Mouse (Mus musculus): ENCODE data around the gene Ltbp1. TPM values are rescaled to one million over a fixed set of nuclear protein-coding genes. Genes with fewer than 3 reads are reported as not detected.

The Ltbp1 gene
- polyA plus RNA-seq, 1 experiment = 20.3 TPM

DNA sequence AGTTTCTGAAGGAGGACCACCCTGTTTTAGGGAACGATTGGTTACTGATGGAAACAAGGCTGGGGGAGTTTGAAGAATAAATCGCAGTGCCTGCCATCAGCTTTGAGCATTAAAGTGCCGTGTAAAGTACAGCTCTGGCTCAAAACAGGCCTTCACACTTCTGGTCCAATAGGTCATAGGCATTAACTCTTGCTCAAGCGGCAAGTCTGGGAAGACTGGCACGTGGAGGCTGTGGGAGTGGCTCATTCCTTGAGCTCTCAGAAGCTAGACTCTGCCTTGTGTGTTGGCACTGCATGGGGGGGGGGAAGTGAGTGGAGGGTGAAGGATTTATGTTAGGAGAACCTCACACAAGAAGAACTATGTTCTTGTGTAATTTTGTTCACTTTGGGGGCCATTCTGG lies 363.2 kb downstream of the Ltbp1 start:
- H3K27ac ChIP-seq (ENCODE audit: control insufficient read depth, insufficient read depth, low read depth, low read length, poor library complexity) = no peak overlapping the region
- no peak overlapping the region for H3K4me3 ChIP-seq (replicated peaks; ENCODE audit: control insufficient read depth, low read depth, low read length)
- H3K4me1 ChIP-seq (ENCODE audit: control insufficient read depth, insufficient read depth, low read length) = no peaks in the 10 kb centered on the region; the same call in 1 of the 2 replicates
- TF ChIP-seq POLR2A (IDR thresholded peaks at IDR 0.05; ENCODE audit: borderline replicate concordance, control insufficient read depth, low read depth, low read length) (no peak), CTCF (IDR thresholded peaks at IDR 0.05; ENCODE audit: control insufficient read depth, insufficient read depth, low read length) (no peak)
- WGBS = 80% methylated on average over 5 of the region's 5 CpGs

DNA sequence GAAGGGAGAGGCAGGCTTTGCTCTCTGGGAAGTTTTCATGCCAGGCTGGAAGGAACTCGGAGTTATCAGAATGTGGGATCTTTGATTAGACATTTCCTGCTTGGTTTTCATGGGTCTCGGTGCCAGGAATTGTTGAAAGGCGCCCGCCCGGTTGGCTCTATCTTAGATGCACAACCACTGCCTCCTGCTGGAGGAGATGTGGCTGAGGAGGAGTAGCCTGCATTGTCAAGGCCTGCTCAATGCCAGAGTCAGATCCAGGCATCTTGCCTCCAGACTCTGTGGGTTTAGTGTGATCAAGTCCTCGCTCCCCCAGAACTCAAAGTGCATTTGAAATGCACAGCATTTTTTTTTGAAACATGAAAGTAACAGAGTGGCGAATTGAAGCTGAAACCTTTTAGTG lies 364.0 kb downstream of the Ltbp1 start:
- no peak overlapping the region for H3K27ac ChIP-seq (ENCODE audit: control insufficient read depth, insufficient read depth, low read depth, low read length, poor library complexity)
- H3K4me1 ChIP-seq (ENCODE audit: control insufficient read depth, insufficient read depth, low read length) = no peaks in the 10 kb centered on the region; the same call in 1 of the 2 replicates
- WGBS = 23% methylated on average over 7 of the region's 7 CpGs
- H3K4me3 ChIP-seq (replicated peaks; ENCODE audit: control insufficient read depth, low read depth, low read length) = no peak overlapping the region
- TF ChIP-seq POLR2A (IDR thresholded peaks at IDR 0.05; ENCODE audit: borderline replicate concordance, control insufficient read depth, low read depth, low read length) (no peak), CTCF (IDR thresholded peaks at IDR 0.05; ENCODE audit: control insufficient read depth, insufficient read depth, low read length) (peak; percentile 23; the same call in 1 of the 2 replicates)

GRCm38 (mm10) chr17:75370120-75370519 lies 364.8 kb downstream of the Ltbp1 start:
- WGBS = 90% methylated on average over 4 of the region's 4 CpGs
- Histone ChIP-seq H3K4me1 (ENCODE audit: control insufficient read depth, insufficient read depth, low read length) (no peaks in the 10 kb centered on the region; the same call in 1 of the 2 replicates), H3K27ac (ENCODE audit: control insufficient read depth, insufficient read depth, low read depth, low read length, poor library complexity) (no peak overlapping the region), H3K4me3 (replicated peaks; ENCODE audit: control insufficient read depth, low read depth, low read length) (no peak overlapping the region)
- TF ChIP-seq POLR2A (IDR thresholded peaks at IDR 0.05; ENCODE audit: borderline replicate concordance, control insufficient read depth, low read depth, low read length) = no peak
- no peak for TF ChIP-seq CTCF (IDR thresholded peaks at IDR 0.05; ENCODE audit: control insufficient read depth, insufficient read depth, low read length)

DNA sequence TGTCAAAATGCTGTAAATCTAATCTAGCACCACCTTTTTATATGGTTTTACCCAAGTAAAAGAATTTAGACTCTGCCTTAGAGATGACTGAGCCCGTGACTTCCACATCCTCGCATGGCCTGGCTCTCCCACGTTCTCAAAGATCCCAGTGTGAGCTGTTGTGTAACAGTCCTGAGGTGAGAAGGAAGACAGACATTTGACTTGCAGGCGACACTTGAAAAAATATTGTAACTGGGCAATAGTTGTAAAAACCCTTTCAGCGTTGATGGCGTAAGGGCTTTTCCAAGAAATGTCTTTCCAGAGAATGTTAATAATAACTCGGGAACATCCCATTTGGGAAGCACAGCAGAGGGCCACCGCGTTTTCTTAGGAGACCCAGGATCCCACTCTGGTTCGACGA lies 366.3 kb downstream of the Ltbp1 start:
- H3K27ac ChIP-seq (ENCODE audit: control insufficient read depth, insufficient read depth, low read depth, low read length, poor library complexity) = no peak overlapping the region
- H3K4me1 ChIP-seq (ENCODE audit: control insufficient read depth, insufficient read depth, low read length) = no peaks in the 10 kb centered on the region
- no peak overlapping the region for H3K4me3 ChIP-seq (replicated peaks; ENCODE audit: control insufficient read depth, low read depth, low read length)
- 73% methylated on average over 11 of the region's 11 CpGs for WGBS
- TF ChIP-seq POLR2A (IDR thresholded peaks at IDR 0.05; ENCODE audit: borderline replicate concordance, control insufficient read depth, low read depth, low read length) (no peak), CTCF (IDR thresholded peaks at IDR 0.05; ENCODE audit: control insufficient read depth, insufficient read depth, low read length) (no peak)

DNA sequence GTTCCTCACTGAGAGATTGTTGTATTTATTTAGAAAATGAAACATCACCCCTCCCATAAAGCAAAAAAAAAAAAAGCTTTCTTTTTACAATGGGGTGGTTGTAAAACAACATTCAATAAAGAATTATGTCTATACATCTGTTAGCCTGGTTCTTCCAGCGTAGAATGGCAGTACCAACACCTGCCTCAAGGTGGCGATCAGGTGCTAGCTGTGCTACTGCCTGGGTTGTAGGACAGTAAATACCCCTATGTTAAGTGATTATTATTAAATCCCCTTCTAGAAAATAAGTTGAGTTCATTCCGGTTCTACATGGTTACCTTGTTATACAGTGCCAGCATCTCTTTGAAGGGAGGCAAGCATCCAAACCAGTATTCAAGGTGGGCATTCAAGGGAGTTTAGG lies 367.0 kb downstream of the Ltbp1 start:
- no peak overlapping the region for H3K4me3 ChIP-seq (replicated peaks; ENCODE audit: control insufficient read depth, low read depth, low read length)
- no peaks in the 10 kb centered on the region for H3K4me1 ChIP-seq (ENCODE audit: control insufficient read depth, insufficient read depth, low read length)
- 32% methylated on average over 3 of the region's 3 CpGs for WGBS
- H3K27ac ChIP-seq (ENCODE audit: control insufficient read depth, insufficient read depth, low read depth, low read length, poor library complexity) = no peak overlapping the region
- TF ChIP-seq POLR2A (IDR thresholded peaks at IDR 0.05; ENCODE audit: borderline replicate concordance, control insufficient read depth, low read depth, low read length) (no peak), CTCF (IDR thresholded peaks at IDR 0.05; ENCODE audit: control insufficient read depth, insufficient read depth, low read length) (peak; percentile 81)

DNA sequence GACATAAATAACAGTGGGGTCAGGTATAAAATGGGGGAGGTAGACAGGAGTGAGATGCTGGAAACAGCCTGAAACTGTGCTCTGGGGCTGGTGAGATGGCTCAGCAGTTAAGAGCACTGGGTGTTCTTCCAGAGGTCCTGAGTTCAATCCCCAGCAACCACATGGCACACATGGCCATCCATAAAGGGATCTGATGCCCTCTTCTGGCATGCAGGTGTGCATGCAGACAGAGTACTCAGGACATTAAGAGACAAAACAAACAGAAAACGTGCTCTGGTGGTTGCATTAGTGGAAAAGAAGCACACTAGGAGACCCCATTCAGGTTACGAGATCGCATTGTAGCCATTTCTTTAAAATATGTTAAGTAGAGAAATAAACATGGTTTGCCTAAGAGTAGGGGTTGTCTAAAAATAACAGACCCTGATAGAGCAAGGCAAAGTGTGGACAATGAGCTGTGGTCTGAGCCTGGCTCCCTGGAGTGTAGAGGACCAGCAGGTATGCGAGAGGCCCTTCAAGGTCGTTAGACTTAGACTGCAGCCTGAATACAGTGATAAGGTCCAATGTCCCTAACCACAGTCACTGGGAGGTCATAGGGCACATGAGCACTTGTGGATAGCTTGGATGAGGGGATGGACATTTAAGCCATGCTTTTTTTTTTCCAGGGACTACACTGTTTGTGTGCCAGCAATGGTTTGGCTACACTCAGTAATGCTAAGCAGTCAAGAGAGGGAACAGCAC lies 369.1 kb downstream of the Ltbp1 start:
- Histone ChIP-seq H3K4me1 (ENCODE audit: control insufficient read depth, insufficient read depth, low read length) (no peaks in the 10 kb centered on the region), H3K4me3 (replicated peaks; ENCODE audit: control insufficient read depth, low read depth, low read length) (no peak overlapping the region), H3K27ac (ENCODE audit: control insufficient read depth, insufficient read depth, low read depth, low read length, poor library complexity) (no peak overlapping the region)
- WGBS = 78% methylated on average over 5 of the region's 5 CpGs
- no peak for TF ChIP-seq CTCF (IDR thresholded peaks at IDR 0.05; ENCODE audit: control insufficient read depth, insufficient read depth, low read length)
- no peak for TF ChIP-seq POLR2A (IDR thresholded peaks at IDR 0.05; ENCODE audit: borderline replicate concordance, control insufficient read depth, low read depth, low read length)

DNA sequence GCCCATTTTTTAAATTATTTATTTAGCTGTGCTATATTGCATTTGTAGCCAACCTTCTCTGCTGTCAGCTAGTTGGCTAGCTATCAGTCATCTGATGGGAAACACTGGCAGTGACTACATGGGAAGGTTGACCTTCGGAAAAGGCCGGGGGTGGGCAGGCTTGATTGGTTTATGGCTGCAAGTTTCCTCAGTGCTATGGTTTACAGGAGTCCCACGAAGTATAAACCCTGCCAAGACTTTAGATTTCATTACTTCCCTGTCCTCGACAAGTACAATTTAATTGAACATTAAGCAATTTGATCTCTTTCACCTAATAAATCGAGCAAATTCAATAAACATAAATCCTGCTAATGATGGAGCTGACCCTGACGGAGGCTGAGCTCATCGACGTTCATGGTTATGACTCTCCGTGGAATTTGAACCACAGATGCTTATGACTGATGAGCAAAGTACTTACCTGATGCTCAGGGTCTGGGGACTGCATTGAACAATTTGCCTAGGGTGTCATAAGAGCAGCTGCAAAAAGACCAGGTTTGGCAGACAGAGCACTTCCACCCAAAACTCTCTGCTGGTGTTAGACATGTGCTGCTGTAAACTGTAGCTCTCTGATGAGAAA lies 373.0 kb downstream of the Ltbp1 start:
- WGBS = 77% methylated on average over 9 of the region's 9 CpGs
- H3K4me1 ChIP-seq (ENCODE audit: control insufficient read depth, insufficient read depth, low read length) = no peaks in the 10 kb centered on the region
- no peak for TF ChIP-seq CTCF (IDR thresholded peaks at IDR 0.05; ENCODE audit: control insufficient read depth, insufficient read depth, low read length)
- no peak for TF ChIP-seq POLR2A (IDR thresholded peaks at IDR 0.05; ENCODE audit: borderline replicate concordance, control insufficient read depth, low read depth, low read length)
- no peak overlapping the region for H3K4me3 ChIP-seq (replicated peaks; ENCODE audit: control insufficient read depth, low read depth, low read length)
- no peak overlapping the region for H3K27ac ChIP-seq (ENCODE audit: control insufficient read depth, insufficient read depth, low read depth, low read length, poor library complexity)

- H3K4me3 ChIP-seq (replicated peaks; ENCODE audit: control insufficient read depth, low read depth, low read length) = no peak overlapping the region
- 67% methylated on average over 2 of the region's 2 CpGs for WGBS
- no peaks in the 10 kb centered on the region for H3K4me1 ChIP-seq (ENCODE audit: control insufficient read depth, insufficient read depth, low read length)
- no peak overlapping the region for H3K27ac ChIP-seq (ENCODE audit: control insufficient read depth, insufficient read depth, low read depth, low read length, poor library complexity)
- no peak for TF ChIP-seq POLR2A (IDR thresholded peaks at IDR 0.05; ENCODE audit: borderline replicate concordance, control insufficient read depth, low read depth, low read length)
- TF ChIP-seq CTCF (IDR thresholded peaks at IDR 0.05; ENCODE audit: control insufficient read depth, insufficient read depth, low read length) = no peak
These were observed 374.8 kb downstream of the Ltbp1 start for GRCm38 (mm10) chr17:75380167-75380566.
